Mouse (Mus musculus) natural killer cell, adult 2 months (primary cell): ENCODE results near the gene Pigb.

Experiments
- DNase-seq, 2 experiments: peaks; one replicate each; pipeline ENCODE4 v3.0.0; 2022; ENCODE audit warnings: low spot score in 2 of 2

The Pigb gene

DNA sequence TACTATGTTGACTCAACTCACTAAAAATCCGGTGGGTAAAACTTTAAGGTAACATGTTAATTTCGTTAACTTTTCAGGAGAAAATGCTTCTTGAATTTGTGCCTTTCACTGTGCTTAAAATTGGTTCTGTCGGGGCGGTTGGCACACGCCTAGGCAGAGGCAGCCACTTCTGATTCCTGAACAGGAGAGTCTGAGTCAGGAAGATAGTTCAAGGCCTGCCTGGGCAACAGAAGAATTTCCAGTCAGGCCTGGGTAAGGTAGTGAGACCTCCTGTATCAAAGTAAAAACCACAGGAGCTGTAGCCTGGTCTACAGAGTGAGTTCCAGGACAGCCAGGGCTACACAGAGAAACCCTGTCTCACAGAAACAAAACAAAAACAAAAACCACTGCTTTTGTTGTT lies 47.6 kb downstream of the Pigb start:
- no peak for DNase-seq

DNA sequence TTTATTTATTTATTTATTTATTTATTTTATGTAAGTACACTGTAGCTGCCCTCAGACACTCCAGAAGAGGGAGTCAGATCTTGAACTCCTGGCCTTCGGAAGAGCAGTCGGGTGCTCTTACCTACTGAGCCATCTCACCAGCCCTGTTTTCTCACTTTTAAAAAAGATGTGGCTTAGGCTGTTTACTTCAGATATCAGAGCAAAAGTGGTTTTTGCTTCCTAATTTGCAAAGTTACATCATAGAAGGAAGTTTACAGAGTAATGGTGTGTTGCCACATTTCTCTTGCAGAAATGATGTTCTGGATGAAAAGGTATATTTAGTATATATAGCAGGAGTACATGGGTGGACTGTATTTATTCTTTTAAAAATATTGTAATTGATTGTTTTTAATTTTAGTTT lies 48.8 kb downstream of the Pigb start:
- no peak for DNase-seq

DNA sequence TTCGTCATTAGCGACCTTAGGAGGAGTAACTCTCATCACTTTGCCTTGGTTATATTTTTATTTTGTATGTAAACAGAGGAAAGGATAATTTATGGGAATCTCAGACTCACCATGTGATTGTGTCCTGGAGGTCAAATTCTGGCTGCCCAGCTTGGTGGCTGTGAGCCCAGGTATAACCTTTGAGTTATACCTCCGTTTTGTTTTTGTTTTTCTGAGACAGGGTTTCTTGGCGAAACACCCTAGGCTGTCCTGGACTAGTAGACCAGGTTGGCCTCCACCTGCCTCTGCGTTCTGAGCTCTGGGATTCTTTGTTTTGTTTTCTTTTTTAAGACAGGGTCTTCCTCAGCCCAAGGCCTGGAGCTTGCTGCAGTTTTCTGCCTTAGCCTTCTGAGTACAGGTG lies 51.5 kb downstream of the Pigb start:
- DNase-seq = no peak

DNA sequence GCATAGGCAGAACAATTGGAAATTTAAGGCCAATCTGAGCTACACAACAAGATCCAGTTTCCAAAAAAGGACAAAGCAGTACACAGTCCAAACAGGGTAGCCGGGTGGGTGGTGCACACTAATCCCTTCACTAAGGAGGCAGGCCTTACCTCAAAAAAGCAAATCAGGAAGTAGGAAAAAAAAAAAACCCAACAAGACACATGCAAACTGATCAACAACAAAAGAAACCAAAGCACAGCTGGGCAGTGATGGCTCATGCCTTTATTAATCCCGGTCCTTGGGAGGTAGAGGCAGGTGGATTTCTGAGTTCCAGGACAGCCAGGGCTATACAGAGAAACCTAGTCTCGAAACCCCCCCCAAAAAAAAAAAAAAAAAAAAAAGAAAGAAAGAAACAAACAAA lies 52.5 kb downstream of the Pigb start:
- no peak for DNase-seq

DNA sequence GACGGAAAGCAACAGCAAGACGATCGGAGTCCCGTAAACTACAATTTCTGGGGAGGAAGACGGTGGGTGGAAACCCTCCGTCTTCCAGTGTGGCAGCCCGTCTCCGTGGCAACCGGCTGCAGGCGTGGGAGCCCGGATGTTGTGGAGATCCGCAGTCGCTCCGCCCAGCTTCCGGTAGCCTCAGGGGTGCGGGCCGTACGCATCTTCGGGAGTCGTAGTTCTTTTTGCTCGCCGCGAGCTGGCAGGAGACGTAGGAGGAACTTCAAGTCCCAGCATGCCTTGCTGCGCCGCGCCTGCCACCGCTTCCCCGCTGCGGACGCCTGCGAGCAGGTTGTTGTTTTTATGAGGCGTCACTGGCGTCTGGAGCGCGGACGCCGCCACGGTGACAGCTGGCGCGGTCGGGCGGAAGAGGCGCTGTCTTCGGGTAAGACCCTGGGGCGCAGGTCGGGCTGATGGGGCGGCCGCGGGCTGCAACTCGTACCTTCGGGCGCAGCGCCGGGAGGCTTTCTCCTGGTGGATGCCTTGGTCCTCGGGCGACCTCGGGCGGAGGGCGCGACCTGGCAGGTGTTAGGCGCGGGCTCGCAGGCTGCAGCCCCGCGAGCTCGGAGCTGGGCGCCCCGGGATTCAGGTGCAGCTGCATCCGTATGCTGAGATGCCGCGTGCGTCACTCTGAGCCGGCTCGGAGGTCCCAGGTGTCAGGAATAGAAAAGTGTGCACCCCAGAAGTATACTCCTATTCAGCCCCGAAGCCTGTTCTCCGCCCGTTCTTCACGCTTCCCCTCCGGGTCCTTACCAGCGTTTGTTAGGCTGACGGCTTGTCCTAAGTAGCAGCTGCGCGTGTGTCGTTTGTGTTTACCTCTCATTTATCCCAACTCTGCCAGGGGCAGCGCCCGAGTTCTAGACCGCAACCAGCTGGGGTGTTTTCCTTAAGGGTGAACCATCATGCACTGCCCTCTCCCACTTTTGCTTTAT lies 54.6 kb downstream of the Pigb start, which contains the start of the genes Ccpg1os and Ccpg1:
TSS of gene Ccpg1os (minus strand) at position 133 of the 971 bp plus-strand sequence.
TSS of gene Ccpg1 (plus strand) at position 180 of the 971 bp plus-strand sequence.
- peak; percentile 96 to 97 for DNase-seq

DNA sequence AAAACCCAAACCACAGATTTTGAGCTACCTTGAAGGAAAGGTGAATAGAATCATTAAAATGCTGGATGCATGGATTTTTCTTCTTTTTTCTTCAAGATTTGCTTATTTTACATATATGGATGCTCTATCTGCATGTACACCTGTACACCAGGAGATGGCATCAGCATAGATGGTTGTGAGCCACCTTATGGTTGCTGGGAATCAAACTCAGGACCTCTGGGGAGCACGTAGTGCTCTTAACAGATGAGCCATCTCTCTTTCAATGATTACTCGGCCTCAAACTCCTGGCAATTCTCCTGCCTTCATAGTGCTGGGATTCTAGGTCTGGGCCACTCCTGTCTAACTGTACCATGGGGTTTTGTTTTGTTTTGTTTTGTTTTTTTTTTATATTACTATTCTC lies 57.1 kb downstream of the Pigb start:
- DNase-seq = no peak

DNA sequence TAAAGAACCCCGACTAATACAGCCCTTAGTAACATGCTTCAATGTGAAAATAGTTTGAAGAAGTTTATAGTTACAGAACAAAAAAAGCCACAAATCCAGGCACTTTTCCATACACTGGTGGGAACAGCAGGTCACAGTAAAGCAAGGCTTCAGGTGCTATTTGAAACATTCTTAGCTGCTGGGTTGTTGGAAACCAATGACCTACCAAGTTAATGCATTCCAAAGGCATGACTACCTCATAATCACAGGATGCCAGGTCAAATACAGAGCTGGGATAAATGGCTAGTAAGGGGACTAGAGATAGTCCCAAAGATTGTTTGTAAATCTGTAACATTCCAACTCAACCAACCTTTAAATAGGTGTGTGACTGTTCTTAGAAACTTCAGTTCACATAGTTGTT lies 64.9 kb downstream of the Pigb start:
- no peak for DNase-seq

DNA sequence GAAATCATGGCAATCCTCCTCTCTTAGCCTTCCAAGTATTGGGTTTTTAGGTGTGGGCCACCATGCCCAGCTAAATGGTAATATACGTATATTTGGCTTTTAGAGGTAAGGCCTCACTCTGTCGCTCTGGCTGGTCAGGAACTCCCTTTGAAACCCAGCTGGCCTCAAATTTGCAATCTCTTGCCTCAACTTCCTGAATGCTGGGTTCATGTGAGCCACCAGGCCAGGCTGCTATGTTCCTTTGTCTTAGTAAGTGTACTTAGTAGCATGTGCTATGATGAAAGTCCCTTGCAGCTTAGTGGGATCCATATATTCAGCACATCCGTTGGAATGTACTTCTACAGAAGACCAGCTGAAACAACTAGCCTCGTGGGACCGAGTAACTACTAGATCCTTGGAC lies 65.4 kb downstream of the Pigb start:
- DNase-seq = no peak

DNA sequence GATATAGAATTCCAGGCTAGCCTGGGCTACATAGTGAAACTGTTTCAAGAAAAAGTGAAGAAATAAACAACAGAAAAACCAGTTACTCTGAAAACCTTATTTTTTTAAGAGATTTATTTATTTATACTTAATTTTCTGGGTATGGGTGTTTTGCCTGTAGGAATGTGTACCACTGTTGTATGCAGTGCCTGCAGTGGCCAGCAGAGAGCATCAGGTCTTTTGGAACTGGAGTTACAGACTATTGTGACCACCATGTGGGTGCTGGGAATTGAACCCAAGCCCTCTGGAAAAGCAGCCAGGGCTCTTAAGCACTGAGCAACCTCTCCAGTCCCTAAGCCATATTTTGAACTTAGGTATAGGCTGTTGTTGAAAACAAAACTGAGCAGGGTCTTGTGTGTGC lies 67.2 kb downstream of the Pigb start:
- no peak for DNase-seq

DNA sequence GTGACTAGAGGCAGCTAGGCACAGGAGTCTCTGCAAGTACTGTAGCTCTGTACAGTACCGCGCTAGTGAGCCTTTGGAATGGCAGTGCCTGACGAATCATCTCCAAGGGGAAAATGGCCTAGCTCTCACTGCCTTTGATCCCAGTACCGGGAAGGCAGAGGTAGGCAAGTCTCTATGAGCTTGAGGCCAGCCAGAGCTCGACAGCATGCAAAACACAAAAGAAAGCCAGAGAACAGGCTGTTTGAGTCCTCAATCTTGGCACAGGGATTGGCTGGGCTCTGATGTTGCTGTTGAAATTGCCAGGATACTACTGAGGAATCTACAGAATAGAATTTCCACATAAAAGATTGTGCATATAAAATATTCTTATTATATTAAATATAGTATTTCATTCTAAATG lies 67.7 kb downstream of the Pigb start:
- no peak for DNase-seq

DNA sequence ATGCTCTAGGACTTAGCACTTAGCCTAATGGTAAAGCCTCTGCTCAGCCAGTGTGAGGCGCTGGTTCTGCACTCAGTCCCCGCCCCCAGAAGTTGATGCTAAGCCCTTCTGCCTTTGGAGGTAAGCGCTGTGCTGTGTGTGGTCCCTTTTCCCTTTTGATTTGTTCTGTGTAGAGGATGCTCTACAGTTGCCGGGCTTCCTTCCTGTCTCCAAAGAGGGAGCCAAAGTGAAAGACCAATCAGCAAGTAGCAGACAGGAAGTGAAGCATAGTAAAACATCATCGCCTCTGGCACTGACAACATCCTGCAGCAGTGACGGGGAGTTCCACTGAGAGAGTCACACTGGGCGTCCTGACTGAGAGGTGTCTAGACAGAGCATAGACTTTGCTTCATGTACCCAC lies 70.3 kb downstream of the Pigb start:
- peak; percentile 71 to 73 for DNase-seq

DNA sequence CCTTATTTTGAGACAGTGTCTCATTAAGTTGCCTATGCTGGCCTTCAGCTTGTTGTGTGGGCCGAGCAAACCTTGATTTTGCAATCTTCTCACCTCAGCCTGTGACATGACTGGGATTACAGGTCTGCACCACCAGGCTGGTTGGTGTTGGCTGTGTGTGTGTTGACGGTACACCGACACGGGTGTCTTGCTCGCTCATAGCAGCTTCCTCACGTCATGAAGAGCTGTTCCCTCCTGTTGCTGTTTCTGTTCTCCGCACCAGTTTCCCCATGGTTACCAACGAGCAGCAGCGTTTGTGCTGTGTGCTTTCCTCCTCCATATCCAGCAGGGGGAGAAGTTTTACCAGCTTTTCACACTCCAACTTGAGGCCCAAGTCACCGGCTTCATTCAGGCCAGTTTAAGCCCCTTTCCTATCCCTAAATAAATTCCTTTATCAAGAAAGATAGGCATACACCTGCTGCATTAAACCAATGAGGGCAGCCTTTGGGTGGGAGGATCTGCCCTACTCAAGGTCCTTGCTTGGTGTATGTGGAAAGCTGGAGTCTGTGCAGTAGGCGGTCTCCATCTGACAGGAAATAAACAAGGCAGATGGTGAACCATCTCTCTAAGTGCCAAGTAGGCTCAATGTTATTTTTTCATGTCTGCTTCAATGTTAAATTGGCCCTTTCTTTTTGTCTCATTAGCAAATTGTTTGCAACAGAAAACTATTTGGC lies 71.7 kb downstream of the Pigb start:
- DNase-seq = peak; percentile 55 to 62

DNA sequence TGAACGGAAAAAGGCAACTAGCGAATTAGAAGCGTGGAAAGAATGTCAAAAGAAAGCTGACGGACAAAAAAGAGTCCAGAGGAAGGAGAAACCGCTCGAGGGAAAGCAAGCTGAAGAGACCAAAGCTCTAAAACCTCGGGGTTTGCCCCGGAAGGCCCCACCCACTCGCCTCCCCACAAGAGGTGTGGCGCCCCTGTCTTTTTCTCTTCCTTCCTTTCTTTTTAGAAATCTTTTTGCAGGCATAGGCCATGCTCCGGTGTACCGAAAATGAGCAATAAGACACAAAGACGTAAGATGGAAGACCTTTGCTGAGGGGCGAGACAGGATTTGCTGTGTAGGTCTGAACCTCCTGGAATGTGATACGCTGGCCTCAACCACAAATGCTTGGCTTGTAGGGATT lies 78.2 kb downstream of the Pigb start:
- DNase-seq = peak; percentile 49 to 56

DNA sequence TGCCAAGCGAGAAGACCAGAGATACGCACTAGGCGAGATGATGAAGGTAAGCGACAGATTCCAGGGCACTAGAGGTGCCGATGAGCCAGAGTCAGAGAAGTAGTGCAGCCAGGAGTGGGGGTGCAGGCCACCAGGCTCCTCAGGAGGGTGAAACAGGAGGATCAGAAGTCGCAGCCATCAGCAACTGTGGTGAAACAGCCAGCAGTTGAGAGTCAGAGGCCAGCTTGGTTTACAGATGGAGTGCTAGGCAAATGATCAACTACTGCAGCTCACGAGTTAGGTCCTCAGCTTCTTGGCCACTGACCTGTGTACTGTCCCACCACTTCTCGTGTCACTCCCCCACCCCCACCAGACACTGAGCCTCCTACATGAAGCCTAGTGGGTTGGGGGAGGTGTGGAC lies 78.8 kb downstream of the Pigb start:
- DNase-seq = no peak

DNA sequence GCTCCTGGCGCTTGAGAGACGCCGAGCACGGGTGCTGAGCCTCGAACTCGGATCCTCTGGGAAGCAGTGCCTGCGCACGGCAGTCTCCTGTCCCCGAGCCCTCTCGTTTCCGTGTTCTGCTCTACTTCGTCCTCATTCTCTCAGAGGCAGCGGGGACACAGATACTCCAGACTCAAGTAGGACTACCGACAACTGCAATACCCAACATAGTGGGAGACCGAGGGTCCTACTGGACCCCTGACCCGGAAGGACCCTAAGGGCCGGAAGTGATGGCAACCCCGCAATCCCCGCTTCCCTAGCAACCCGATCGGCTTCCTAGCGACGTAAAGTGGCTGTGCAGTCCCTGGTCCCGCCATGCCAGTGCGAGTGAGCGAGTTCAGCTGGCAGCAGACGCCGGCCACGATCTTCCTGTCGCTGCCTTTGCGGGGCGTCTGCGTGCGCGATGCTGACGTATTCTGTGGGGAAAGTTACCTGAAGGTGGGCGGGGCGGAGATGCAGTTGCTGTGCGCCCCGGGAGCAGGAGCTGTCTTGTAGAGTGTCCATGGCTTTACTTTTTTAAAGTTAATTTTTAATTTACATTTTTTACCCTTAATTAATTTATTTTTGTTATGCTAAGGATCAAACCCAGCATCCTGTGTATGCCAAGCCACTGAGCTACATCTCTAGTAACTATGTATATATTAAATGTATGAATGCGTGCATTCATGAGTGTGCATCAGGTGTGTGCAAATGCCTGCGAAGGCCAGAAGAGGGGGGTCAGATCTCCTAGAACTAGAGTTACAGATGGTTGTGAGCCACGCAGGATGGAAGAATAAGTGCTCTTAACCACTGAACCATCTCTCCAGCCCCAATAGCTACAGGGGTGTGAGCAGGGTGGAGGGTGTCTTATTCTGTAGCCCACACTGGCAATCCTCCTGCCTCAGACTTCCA lies 81.4 kb downstream of the Pigb start, which contains the start of the genes Dyx1c1 and Gm44503:
TSS of gene Dyx1c1 (plus strand) at position 265 of the 930 bp plus-strand sequence.
TSS of gene Gm44503 (plus strand) at position 332 of the 930 bp plus-strand sequence.
- DNase-seq = peak; percentile 79 to 86
